Mouse (Mus musculus) heart, adult 2 months (tissue): Measurements from ENCODE around the gene Fbxl22.

Source experiments
- CTCF ChIP-seq: fragments of 200-600 bp; IDR thresholded peaks from 2 replicates; pipeline ENCODE4 v1.8.1; 2022; ENCODE audit warnings: antibody characterized with exemption, mild to moderate bottlenecking, moderate library complexity
- EP300 ChIP-seq: fragments of 200-500 bp; IDR thresholded peaks from 2 replicates; pipeline ENCODE4 v1.6.1; 2011; ENCODE audit warnings: low read depth, low read length, control low read depth; ENCODE audit not compliant: insufficient read depth

DNA sequence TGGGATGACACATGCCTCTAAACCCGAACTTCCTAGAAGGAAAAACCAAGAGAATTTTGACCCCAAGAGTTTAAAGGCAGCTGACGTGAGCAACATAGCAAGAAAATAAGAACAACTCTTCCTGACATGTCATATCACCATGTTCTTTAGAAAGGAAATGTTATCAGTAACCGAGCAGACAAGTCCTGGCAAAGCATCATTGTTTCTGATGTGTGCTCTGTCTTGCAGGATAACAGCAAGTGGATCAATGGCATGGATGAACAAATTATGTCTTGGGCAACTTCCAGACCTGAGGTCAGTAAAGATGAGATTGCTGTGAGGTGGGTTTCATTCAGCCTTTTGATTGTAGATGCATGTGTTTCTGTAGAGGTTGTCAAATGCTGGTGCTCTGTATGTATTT lies 31.0 kb downstream of the Fbxl22 start:
- TF ChIP-seq EP300 (no peak), CTCF (no peak)
